Mouse (Mus musculus) brain, embryonic 14.5 days (tissue): ENCODE measurements at regions not wholly inside any gene's neighbourhood (a gene's known extent, or its start where the extent isn't known, plus 50 kb on each side); places are given as distances from the start of the nearest gene placed in this dataset.

Experiments
- DNase-seq: peaks from one replicate; pipeline ENCODE4 v3.0.0-alpha.2; 2011; ENCODE audit warnings: low read depth
- CTCF ChIP-seq: fragments of 200-500 bp; IDR thresholded peaks from 2 replicates; pipeline ENCODE4 v1.5.1; 2012; ENCODE audit warnings: inconsistent platforms, mild to moderate bottlenecking, moderate library complexity, borderline replicate concordance; ENCODE audit not compliant: insufficient read depth, insufficient read length; ENCODE audit errors: extremely low read depth
- POLR2A ChIP-seq: fragments of 200-500 bp; IDR thresholded peaks from 2 replicates; pipeline ENCODE4 v1.6.1; 2012; ENCODE audit warnings: mild to moderate bottlenecking, inconsistent platforms, borderline replicate concordance; ENCODE audit not compliant: poor library complexity, insufficient read depth, insufficient read length, severe bottlenecking; ENCODE audit errors: extremely low read depth

GRCm38 (mm10) chr4:9103958-9104357 lies 865.1 kb upstream of the Car8 start:
- TF ChIP-seq POLR2A: no peak
- no peak for TF ChIP-seq CTCF
- DNase-seq: no peak

GRCm38 (mm10) chr4:9096809-9097700 lies 858.2 kb upstream of the Car8 start:
- no peak for TF ChIP-seq POLR2A
- TF ChIP-seq CTCF: peak; percentile 99
- DNase-seq: peak; percentile 92

DNA sequence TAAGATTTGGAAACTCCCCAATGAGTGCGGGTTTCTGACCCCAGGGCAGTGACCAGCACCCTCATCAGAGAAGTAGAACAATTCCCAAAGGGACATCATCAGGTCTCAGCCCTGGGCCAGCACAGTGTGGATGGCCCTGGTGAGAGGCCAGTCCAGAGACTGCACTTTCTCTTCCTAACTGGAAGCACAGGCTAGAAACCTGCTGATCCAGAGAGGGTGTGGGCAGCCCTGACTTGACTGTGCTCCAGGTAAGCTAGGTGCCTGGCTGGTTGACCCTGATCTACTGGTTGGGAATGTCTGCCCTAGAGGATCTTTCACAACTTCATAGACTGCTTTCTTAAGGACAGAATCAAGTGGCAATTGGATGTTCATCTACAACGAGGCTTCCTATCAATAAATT lies 857.4 kb upstream of the Car8 start:
- TF ChIP-seq CTCF: no peak
- TF ChIP-seq POLR2A: no peak
- no peak for DNase-seq

DNA sequence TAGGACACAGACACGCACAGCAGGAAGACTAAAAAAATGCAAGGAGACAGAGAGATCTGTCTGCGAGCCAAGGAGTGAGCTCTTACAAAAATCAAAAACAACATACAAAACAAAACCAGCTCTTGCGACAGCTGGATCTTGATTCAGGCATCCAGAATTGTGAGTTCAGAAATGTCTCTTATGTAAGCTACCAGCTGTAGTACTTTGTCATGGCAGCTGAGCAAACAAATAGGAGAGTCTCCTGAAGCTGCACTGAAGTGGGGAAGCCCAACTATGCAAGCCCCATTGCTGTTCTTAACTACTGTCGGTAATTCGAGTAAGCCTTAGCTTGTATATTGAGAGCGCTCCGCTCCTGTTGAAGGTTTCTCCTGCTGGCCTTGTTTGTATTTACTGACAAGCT lies 856.8 kb upstream of the Car8 start:
- TF ChIP-seq POLR2A: no peak
- no peak for TF ChIP-seq CTCF
- DNase-seq: peak; percentile 52

GRCm38 (mm10) chr4:9094522-9094921 lies 855.7 kb upstream of the Car8 start:
- no peak for TF ChIP-seq CTCF
- no peak for TF ChIP-seq POLR2A
- DNase-seq: peak; percentile 66

GRCm38 (mm10) chr4:9094076-9094475 lies 855.2 kb upstream of the Car8 start:
- peak; percentile 35 for DNase-seq
- no peak for TF ChIP-seq POLR2A
- TF ChIP-seq CTCF: no peak

DNA sequence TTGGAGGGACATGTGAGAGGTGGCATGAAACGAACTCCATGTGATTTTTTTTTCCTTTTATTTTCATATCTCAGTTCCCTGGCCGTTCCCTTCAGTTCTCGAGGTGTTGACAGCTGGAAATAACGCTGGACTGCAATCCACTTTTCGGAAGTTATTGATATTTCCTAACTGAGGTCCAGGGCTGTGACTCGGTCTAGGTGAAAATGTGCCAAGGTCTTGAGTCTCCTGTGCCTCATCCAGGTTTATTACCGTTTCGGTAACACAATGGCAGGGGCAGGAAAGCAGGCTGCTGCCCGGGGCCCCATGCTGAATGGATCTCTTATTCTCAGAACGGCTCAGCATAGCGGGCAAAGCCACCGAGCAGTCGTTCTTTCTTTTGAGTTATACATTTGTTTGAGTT lies 844.7 kb upstream of the Car8 start:
- DNase-seq: no peak
- TF ChIP-seq CTCF (no peak), POLR2A (no peak)

DNA sequence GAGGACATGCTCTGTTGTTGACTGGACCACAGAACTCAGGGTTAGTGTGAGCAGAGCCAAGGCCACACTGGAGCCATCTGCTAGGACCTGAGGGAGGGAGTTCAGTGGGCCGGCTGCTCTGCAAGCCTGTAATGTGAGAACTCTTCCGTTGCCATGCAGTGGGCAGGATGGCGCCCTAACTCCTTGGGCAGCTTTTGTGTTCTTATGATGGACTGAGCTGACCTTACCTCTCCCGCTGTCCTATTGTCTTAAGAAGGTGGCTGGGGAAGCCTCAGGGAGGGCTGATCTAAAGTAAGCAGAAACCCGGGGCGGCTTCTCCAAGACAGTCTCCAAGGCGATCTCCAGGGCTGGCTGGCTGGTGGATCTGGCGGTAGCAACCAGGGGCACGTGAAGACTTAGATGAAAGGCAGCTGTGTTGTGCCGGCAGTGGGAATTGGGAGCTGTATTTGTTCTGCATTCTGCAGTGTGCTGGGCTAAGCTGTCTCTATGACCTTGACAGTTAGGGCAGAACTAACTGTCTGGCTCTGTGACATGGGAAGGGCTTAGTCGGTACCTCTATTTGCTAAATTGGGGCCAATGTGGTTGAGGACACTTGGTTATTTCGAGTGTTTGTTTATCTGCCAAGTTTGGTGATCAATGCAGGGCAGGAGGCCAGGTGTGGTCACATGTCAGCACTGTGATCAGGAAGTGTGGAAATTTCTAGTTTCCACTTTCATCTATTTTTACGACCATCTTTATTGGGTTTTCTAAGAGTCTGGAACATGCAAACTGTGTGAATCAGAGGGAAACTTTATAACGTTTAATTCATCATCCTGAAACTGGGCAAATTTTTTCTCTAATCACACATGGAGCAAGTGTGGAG lies 843.1 kb upstream of the Car8 start:
- TF ChIP-seq CTCF (no peak), POLR2A (no peak)
- DNase-seq: peak; percentile 76

GRCm38 (mm10) chr4:9080821-9081493 lies 842.1 kb upstream of the Car8 start:
- TF ChIP-seq CTCF: no peak
- TF ChIP-seq POLR2A: no peak
- DNase-seq: peak; percentile 72

- peak; percentile 82 for DNase-seq
- TF ChIP-seq POLR2A (no peak), CTCF (no peak)
Measured at GRCm38 (mm10) chr4:9079828-9080245, 841.0 kb upstream of the Car8 start.

DNA sequence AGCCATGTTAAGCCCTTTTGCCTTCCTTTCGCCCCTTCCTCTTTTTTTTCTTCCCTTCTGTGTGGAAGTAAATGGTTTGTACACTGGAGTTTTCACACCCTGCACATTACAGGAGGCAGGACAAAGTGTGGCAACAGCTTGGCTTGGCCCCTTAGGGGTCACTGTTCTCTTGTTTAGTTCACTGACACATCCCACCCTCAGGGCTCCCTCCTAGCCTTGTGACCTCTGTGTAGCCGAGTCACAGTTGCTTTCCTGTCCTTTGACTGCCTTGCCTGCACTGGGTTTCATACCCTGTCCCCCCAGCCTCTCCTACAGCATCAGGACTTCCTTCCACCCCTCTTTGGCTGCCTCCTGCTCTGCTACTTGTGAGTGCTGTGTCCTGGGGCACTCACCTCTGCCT lies 835.6 kb upstream of the Car8 start:
- TF ChIP-seq POLR2A: no peak
- no peak for TF ChIP-seq CTCF
- DNase-seq: no peak

GRCm38 (mm10) chr4:9073736-9074428 lies 835.0 kb upstream of the Car8 start:
- DNase-seq: no peak
- no peak for TF ChIP-seq POLR2A
- no peak for TF ChIP-seq CTCF
